Mouse (Mus musculus) kidney, adult 2 months (tissue): Measurements from ENCODE around the gene Atp8a1.

Experiments
- CTCF ChIP-seq: fragments of 200-500 bp; conservative IDR thresholded peaks from 2 replicates; pipeline ENCODE4 v1.5.1; 2011; ENCODE audit warnings: low read depth, mild to moderate bottlenecking, control low read depth, low read length, moderate library complexity, mixed read lengths; ENCODE audit not compliant: insufficient read depth, insufficient read length
- POLR2A ChIP-seq: fragments of 200-500 bp; IDR thresholded peaks from one replicate; pipeline ENCODE4 v1.6.1; 2011; ENCODE audit warnings: low read depth, low read length, control low read depth

DNA sequence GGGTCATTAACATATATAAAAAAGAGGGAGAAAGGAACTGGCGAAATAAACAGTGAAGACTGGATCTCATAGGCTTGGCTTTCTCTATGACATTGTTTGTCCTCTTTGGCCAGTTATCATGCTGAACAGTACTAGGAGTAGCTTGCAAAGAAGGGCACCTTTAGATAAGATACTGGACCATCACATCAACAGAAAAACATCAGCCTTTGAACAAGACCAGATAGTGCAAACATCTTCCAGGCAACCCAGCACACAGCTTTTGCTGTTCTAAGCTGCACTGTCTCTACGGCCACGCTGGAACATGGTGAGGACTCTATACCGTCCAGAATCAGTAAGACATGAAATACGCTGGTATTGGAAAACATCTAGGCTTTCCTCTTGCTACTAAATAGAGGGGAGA is 33.9 kb downstream of the Atp8a1 start:
- TF ChIP-seq CTCF = no peak
- TF ChIP-seq POLR2A = no peak
